Mouse (Mus musculus) limb, embryonic 10.5 days (tissue): ENCODE measurements around the gene Syce1. TPM values are rescaled to one million over a fixed set of nuclear protein-coding genes. Genes with fewer than 3 reads are reported as not detected.

Experiments used
- DNase-seq: peaks from one replicate; pipeline ENCODE4 v3.0.0-alpha.2; 2017; ENCODE audit warnings: low spot score
- H3K27ac ChIP-seq: fragments of 300-500 bp; sonication (generic); 2 replicates; pipeline ENCODE4 v1.5.1; 2016; ENCODE audit warnings: mild to moderate bottlenecking
- H3K27me3 ChIP-seq: fragments of 300-500 bp; sonication (generic); 2 replicates; pipeline ENCODE4 v1.6.1; 2016; ENCODE audit warnings: low read depth, mild to moderate bottlenecking; ENCODE audit not compliant: poor library complexity, severe bottlenecking
- H3K36me3 ChIP-seq: fragments of 300-500 bp; sonication (generic); 2 replicates; pipeline ENCODE4 v1.6.1; 2016; ENCODE audit warnings: mild to moderate bottlenecking, moderate library complexity
- H3K4me1 ChIP-seq: fragments of 300-500 bp; sonication (generic); 2 replicates; pipeline ENCODE4 v1.6.1; 2016
- H3K4me3 ChIP-seq: fragments of 300-500 bp; sonication (generic); 2 replicates; pipeline ENCODE4 v1.5.1; 2016; ENCODE audit warnings: mild to moderate bottlenecking, moderate library complexity
- H3K9me3 ChIP-seq: fragments of 300-500 bp; sonication (generic); replicated peaks from 2 replicates; pipeline ENCODE4 v1.6.1; 2016; ENCODE audit warnings: mild to moderate bottlenecking
- WGBS: fragments of 180-500 bp; shearing (Covaris S2); methylation state at CpG from one replicate; pipeline ENCODE4 v1.1.7; 2016; 5-methylcytosine and 5-hydroxymethylcytosine counted together
- polyA plus RNA-seq: library from polyadenylated mRNA; unstranded; fragments of >200 nt; fragmentation: Nextera tagmentation; extraction: Ambion mirVana; gene quantifications from 2 replicates; pipeline ENCODE4 v1.2.1, GENCODE M21; 2016

Syce1 gene
- polyA plus RNA-seq, 1 experiment from 2014 or later, result 0.23 TPM

DNA sequence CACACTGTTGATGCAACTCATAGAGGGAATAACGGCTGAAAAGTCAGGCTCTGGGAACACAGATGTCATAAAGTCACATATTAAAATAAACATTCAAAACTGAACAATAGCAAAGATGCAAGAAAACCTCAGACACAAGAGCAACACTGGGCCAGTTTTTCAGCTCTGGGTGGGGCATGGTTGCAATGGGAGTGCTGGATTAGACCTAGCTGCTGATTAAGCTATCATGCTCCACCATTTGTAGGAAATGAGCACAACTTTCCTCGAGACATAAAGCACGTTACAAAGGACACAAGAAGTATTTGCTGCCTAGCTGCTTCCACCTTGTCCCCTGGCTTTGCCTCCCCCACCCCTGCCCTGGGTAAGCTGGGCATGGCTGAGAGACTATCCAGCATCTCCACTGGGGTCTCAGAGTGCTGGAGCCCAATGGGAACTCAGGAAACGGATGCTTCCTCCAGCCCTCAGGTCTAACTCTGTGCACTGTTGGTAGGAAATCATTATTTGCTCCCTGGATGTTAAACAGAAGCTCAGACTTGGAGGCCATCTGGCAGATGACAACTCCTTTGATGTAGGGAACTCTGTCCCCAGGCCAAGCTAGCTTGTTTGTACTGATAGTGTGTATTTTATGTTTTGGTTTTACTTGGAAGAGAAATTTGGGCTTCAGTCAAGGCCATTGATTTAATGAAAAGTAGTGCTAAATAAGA, 31.3 kb downstream of the Syce1 start:
- Histone ChIP-seq H3K4me1 (no peaks in the 10 kb centered on the region), H3K36me3 (no peaks in the 10 kb centered on the region), H3K27ac (no peak overlapping the region), H3K27me3 (no peaks in the 10 kb centered on the region), H3K9me3 (no peaks in the 10 kb centered on the region), H3K4me3 (no peak overlapping the region)
- no peak for DNase-seq
- 80% methylated on average over 4 of the region's 4 CpGs for WGBS

DNA sequence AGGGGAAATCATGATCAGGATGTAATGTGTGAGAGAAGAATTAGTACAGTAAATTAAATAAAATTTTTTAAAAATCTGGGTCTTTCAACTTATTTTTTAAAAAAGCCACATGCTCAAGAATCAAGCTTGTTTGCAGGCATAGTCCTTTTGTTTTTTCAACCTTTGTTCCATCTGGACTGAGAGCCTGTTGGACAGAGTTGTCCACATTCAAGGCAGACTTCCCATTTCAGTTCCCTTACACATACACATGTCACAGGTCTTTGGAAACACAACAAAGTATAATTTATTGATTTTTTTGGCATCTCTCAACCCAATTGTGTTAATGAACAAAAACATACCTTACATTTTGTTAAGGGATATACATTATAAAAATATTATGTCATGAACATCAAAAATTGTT, 33.1 kb downstream of the Syce1 start:
- H3K27ac ChIP-seq, result no peak overlapping the region
- no peaks in the 10 kb centered on the region for H3K4me1 ChIP-seq
- no peak for DNase-seq
- no peaks in the 10 kb centered on the region for H3K27me3 ChIP-seq
- H3K4me3 ChIP-seq, result no peak overlapping the region
- no peaks in the 10 kb centered on the region for H3K9me3 ChIP-seq
- no peaks in the 10 kb centered on the region for H3K36me3 ChIP-seq

DNA sequence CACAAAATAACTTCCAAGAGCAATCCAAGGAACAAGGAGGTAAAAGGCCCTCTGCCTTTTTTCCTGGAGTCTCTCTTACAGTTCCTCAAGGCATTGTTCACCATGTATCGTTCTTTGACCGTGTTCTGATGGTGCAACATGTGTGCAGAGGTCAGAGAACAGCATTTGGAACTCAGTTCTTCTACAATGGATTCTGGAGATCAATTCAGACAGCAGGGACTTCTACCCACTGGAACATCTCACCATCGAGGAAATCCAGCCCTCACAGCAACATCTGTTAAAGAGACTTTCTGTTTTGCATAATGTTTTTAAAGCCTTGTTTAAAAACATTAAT, 38.9 kb downstream of the Syce1 start:
- no peaks in the 10 kb centered on the region for H3K9me3 ChIP-seq
- no peak for DNase-seq
- H3K27ac ChIP-seq, result no peak overlapping the region
- 88% methylated on average over 3 of the region's 3 CpGs for WGBS
- no peak overlapping the region for H3K4me3 ChIP-seq
- no peaks in the 10 kb centered on the region for H3K27me3 ChIP-seq
- no peaks in the 10 kb centered on the region for H3K36me3 ChIP-seq
- H3K4me1 ChIP-seq, result no peaks in the 10 kb centered on the region

DNA sequence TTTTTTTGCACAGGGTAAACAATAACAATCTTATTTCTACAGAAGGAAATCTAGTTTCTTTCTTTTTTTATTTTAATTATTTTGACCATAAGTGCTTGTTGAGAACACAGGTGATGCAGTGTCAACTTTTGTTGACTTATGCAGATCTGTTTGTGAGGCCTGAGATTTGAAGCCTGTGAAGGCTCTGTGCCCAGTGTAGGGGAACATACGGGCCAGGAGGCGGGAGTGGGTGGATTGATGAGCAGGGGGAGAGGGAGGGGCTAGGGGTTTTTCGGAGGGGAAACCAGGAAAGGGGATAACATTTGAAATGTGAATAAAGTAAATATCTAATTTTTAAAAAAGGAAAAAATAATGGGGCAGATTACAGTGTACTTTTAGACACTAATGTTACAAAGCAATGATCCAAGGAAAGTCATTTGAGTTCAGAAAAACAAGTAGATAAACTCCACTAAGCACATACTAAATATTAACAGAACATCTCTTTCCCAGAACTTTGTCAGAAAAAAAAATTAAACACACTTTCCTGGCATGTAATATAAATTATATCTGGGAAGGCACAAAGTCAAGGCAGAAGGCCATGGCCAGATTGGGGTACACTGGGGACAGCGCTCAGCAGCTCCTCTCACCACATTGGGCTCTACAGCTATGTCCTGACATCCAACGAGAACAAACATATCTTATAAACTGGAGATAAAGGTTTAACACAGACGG, 39.4 kb downstream of the Syce1 start:
- 78% methylated on average over 6 of the region's 6 CpGs for WGBS
- Histone ChIP-seq H3K9me3 (no peaks in the 10 kb centered on the region), H3K36me3 (no peaks in the 10 kb centered on the region), H3K4me3 (no peak overlapping the region), H3K4me1 (no peaks in the 10 kb centered on the region), H3K27ac (no peak overlapping the region), H3K27me3 (no peaks in the 10 kb centered on the region)
- no peak for DNase-seq

DNA sequence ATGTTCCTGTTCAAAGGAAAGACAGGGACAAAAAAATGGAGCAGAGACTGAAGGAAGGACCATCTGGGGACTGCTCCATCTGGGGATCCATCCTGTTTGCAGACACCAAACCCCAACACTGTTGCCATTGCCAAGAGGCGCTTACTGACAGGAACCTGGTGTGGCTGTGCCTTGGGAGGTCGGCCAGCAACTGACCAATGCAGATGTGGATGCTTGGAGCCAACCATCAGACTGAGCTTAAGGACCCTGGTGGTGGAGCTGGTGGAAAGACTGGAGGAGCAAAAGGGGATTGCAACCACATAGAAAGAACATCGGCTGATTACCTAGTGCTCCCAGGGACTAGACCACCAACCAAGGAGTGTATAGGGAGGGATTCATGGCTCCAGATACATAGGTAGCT, 40.2 kb downstream of the Syce1 start:
- H3K4me3 ChIP-seq, result no peak overlapping the region
- DNase-seq, result no peak
- WGBS, result 90% methylated on average over 3 of the region's 3 CpGs
- H3K27ac ChIP-seq, result no peak overlapping the region
- no peaks in the 10 kb centered on the region for H3K4me1 ChIP-seq
- no peaks in the 10 kb centered on the region for H3K9me3 ChIP-seq
- no peaks in the 10 kb centered on the region for H3K27me3 ChIP-seq
- H3K36me3 ChIP-seq, result no peaks in the 10 kb centered on the region

DNA sequence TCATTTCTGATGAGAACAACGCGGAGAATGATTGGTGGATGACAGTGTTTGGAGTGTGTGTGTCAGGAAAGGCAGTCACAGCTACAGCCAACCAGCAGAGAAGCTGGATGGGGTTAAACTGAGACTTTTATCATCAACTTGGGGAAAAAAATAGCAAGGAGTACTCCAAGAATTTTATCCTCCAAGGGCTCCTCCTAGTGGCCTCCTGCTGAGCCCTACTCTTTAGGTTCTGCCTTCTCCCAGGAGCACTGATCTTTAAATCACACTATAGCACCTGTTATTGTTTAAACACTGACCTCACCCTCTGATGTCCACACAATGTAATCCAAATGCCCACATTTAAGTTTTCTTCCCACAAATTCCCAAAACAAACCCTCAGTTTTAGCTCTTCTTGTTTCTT, 54.5 kb downstream of the Syce1 start:
- no peak for DNase-seq
- no peaks in the 10 kb centered on the region for H3K36me3 ChIP-seq
- no peaks in the 10 kb centered on the region for H3K4me1 ChIP-seq
- 69% methylated on average over 2 of the region's 2 CpGs for WGBS
- no peaks in the 10 kb centered on the region for H3K9me3 ChIP-seq
- no peaks in the 10 kb centered on the region for H3K27me3 ChIP-seq
- no peak overlapping the region for H3K27ac ChIP-seq
- no peak overlapping the region for H3K4me3 ChIP-seq

Other genes with a start within 250 kb of the Syce1 start
- not detected in 2 replicates for gene Olfr538, start 220.0 kb downstream of the Syce1 start, polyA plus RNA-seq
- not detected in 2 replicates for gene Olfr46, start 186.6 kb downstream of the Syce1 start, polyA plus RNA-seq
- not detected in 2 replicates for gene Olfr61, start 158.9 kb downstream of the Syce1 start, polyA plus RNA-seq
- not detected in 2 replicates for gene Olfr53, start 141.4 kb downstream of the Syce1 start, polyA plus RNA-seq
- gene Olfr539, start 127.9 kb downstream of the Syce1 start, polyA plus RNA-seq, result not detected in 2 replicates
- 0.03 TPM in 1 of 2 replicates, not detected in the other for gene Olfr45, start 105.9 kb downstream of the Syce1 start, polyA plus RNA-seq
- gene Olfr541, start 90.6 kb downstream of the Syce1 start, polyA plus RNA-seq, result not detected in 2 replicates
- gene Cyp2e1, start 24.1 kb downstream of the Syce1 start, polyA plus RNA-seq, result 0.09 TPM in 2 replicates
- gene Zfp941, start 34.3 kb upstream of the Syce1 start, polyA plus RNA-seq, result 2.1 and 2.2 TPM in 2 replicates
- gene Urah, start 47.2 kb upstream of the Syce1 start, polyA plus RNA-seq, result 0.75 and 0.95 TPM in 2 replicates
- not detected in 2 replicates for gene Scgb1c1, start 57.7 kb upstream of the Syce1 start, polyA plus RNA-seq
- not detected in 2 replicates for gene Odf3, start 60.0 kb upstream of the Syce1 start, polyA plus RNA-seq
- gene Gm45785, start 68.5 kb upstream of the Syce1 start, polyA plus RNA-seq, result not detected in 2 replicates
- 45.2 and 54.2 TPM in 2 replicates for gene Ric8a, start 69.1 kb upstream of the Syce1 start, polyA plus RNA-seq
- 23.0 and 26.1 TPM in 2 replicates for gene Bet1l, start 69.7 kb upstream of the Syce1 start, polyA plus RNA-seq
- 353 and 364 TPM in 2 replicates for gene Psmd13, start 94.1 kb upstream of the Syce1 start, polyA plus RNA-seq
- gene Sirt3, start 94.5 kb upstream of the Syce1 start, polyA plus RNA-seq, result 25.4 and 27.6 TPM in 2 replicates
- 0.49 TPM in 1 of 2 replicates, not detected in the other for gene Cox8b, start 112.6 kb upstream of the Syce1 start, polyA plus RNA-seq
- 0.06 and 0.26 TPM in 2 replicates for gene Nlrp6, start 133.1 kb upstream of the Syce1 start, polyA plus RNA-seq
- gene Pgghg, start 153.5 kb upstream of the Syce1 start, polyA plus RNA-seq, result 11.4 and 15.4 TPM in 2 replicates
- 4.2 and 5.9 TPM in 2 replicates for gene Ifitm5, start 162.4 kb upstream of the Syce1 start, polyA plus RNA-seq
- not detected in 2 replicates for gene Gm45717, start 168.1 kb upstream of the Syce1 start, polyA plus RNA-seq
- gene Ifitm2, start 168.1 kb upstream of the Syce1 start, polyA plus RNA-seq, result 904 and 922 TPM in 2 replicates
- 27.9 and 43.1 TPM in 2 replicates for gene Ifitm1, start 179.4 kb upstream of the Syce1 start, polyA plus RNA-seq
- gene Ifitm3, start 222.9 kb upstream of the Syce1 start, polyA plus RNA-seq, result 54.0 and 56.4 TPM in 2 replicates
- 0.31 TPM in 1 of 2 replicates, not detected in the other for gene Ifitm6, start 230.1 kb upstream of the Syce1 start, polyA plus RNA-seq
- not detected in 2 replicates for gene Gm17387, start 241.3 kb upstream of the Syce1 start, polyA plus RNA-seq